Mouse (Mus musculus): ENCODE data around the gene Dguok. TPM values are rescaled to one million over a fixed set of nuclear protein-coding genes. Genes with fewer than 3 reads are reported as not detected.
A peak's percentile ranks its signal among the peaks of the same experiment; 100 is the strongest.

Gene Dguok
- polyA plus RNA-seq, 1 experiment: 50.0 TPM

DNA sequence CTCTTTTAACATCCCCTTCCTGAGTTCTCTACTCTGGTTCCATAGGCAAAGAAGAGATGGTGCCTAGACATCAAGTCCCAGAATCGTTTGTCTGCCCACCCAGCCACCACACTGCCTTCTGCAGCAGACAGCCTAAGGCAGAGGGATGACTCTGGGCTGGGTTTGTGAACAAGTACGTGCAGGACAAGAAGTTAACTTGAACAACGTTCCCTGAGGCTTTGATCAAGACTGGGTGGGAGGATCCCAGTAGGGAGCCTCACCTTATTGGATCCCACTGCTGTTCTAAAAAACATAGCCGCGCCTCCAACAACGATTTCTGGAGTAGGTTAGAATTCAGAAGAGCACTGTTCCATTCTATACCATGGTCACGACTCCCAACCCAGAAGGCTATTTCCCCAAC lies 59.7 kb downstream of the Dguok start:
- 70% methylated on average over 7 of the region's 7 CpGs for WGBS
- no peaks in the 10 kb centered on the region for H3K27me3 ChIP-seq (replicated peaks; ENCODE audit: control insufficient read depth, insufficient read depth, low read length)
- peaks cover 65% of the 10 kb centered on the region for H3K4me1 ChIP-seq (ENCODE audit: control insufficient read depth, insufficient read depth, low read length)
- no peaks in the 10 kb centered on the region for H3K36me3 ChIP-seq (ENCODE audit: control insufficient read depth, insufficient read depth, low read length)
- DNase-seq: no peak
- no peak overlapping the region for H3K4me3 ChIP-seq (ENCODE audit: insufficient read depth, low read depth, low read length)
- H3K27ac ChIP-seq (ENCODE audit: insufficient read depth, low read depth, low read length): no peak overlapping the region
- TF ChIP-seq POLR2A (IDR thresholded peaks at IDR 0.05; ENCODE audit: low read depth, low read length): no peak
- TF ChIP-seq CTCF (conservative IDR thresholded peaks at IDR 0.05; ENCODE audit: insufficient read depth, insufficient read length, low read depth, low read length): no peak

DNA sequence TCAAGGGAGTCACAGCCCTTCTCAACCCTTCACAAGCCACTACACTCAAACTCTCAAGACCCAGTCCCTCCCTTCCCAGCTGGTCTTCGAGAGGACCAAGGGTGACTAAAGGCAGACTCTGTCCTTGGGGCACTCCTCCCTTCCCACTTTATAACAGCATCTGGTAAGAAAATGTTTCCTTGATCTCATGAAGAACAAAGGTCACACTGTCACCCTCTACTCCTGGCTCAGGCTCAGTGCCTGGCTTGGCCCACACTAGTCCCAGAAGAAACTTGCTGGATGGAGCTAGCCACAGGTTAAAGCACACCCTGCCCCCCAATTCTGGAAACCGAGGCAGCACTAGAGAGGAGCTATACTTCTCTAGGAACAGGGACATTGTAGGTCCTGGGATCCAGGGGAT lies 61.0 kb downstream of the Dguok start:
- peak; percentile 83 for DNase-seq
- H3K4me1 ChIP-seq (ENCODE audit: control insufficient read depth, insufficient read depth, low read length): peaks cover 59% of the 10 kb centered on the region
- 0 out of 2 replicates have a peak overlapping the region, but pooled peaks have one; percentile 4 for H3K27ac ChIP-seq (ENCODE audit: insufficient read depth, low read depth, low read length)

DNA sequence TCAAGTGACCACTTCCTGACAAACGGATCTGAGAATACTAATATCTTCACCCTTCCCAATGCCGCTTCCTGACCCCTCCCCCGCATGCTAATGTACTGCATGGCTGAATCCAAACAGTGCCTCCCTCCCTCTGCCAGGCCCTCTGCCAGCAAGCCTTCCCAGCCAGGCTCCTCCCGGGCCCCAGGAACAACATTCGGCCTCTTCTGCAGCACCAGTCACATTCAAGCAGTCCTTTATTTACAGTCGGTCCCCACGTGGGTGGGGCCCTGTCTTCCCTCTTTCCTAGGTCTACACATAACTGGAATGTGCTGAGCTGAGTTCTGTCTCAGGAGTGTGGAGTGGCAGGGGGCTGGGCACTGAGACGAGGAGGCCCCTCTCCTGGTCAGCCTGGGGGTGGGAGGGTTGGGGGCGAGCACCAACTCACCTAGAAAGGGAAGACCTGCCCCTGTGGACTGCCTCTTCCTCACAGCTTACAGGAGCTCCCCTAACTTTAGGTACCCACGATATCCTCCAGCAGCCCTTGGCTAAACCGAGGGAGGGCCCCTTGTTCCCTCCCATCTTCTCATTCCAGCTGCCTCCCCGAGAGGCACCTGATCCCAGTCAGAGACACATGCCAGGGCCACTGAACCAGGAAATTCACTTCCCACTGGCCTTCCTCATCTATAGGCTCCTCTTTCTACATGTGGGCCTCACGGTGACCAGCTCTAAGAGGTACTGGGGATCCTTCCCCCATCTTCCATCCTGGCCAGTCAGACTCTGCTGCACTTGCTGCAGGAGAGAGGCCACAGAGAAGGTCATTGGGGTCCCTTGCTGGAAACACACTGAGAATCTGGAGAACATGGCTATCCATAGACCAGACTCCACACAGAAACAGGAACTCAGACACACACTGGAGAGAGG lies 63.1 kb downstream of the Dguok start:
- no peak for TF ChIP-seq CTCF (conservative IDR thresholded peaks at IDR 0.05; ENCODE audit: insufficient read depth, insufficient read length, low read depth, low read length)
- Histone ChIP-seq H3K4me3 (ENCODE audit: insufficient read depth, low read depth, low read length) (no peak overlapping the region), H3K36me3 (ENCODE audit: control insufficient read depth, insufficient read depth, low read length) (no peaks in the 10 kb centered on the region), H3K27me3 (replicated peaks; ENCODE audit: control insufficient read depth, insufficient read depth, low read length) (no peaks in the 10 kb centered on the region), H3K27ac (ENCODE audit: insufficient read depth, low read depth, low read length) (peak overlapping the region; percentile 59), H3K4me1 (ENCODE audit: control insufficient read depth, insufficient read depth, low read length) (peaks cover 57% of the 10 kb centered on the region)
- WGBS: 9% methylated on average over 13 of the region's 13 CpGs
- DNase-seq: peak; percentile 96

More for the DNA sequence above, 61.0 kb downstream of the Dguok start:
- no peaks in the 10 kb centered on the region for H3K36me3 ChIP-seq (ENCODE audit: control insufficient read depth, insufficient read depth, low read length)
- TF ChIP-seq POLR2A (IDR thresholded peaks at IDR 0.05; ENCODE audit: low read depth, low read length): no peak
- no peak for TF ChIP-seq CTCF (conservative IDR thresholded peaks at IDR 0.05; ENCODE audit: insufficient read depth, insufficient read length, low read depth, low read length)
- 48% methylated on average over 2 of the region's 2 CpGs for WGBS
- no peak overlapping the region for H3K4me3 ChIP-seq (ENCODE audit: insufficient read depth, low read depth, low read length)
- H3K27me3 ChIP-seq (replicated peaks; ENCODE audit: control insufficient read depth, insufficient read depth, low read length): no peaks in the 10 kb centered on the region

DNA sequence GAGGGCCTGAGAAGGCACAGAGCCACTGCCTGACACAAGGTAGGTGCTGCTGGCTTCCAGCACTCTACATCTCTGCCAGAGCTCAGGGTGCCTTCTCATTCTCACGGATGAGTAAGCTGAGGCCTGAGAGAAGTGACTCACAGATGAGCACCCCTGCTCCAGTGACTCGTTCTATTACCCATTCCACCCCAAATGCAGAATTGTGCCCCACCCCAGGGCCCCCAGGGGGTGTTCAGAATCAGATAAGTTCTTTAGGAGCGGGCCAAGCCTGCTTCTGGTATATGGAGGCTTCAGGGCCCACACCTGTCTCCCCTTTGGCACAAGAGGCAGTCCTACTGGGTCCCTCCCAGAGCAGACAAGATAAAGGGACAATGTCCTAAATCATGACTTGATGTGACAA lies 64.1 kb downstream of the Dguok start:
- H3K4me1 ChIP-seq (ENCODE audit: control insufficient read depth, insufficient read depth, low read length): peaks cover 57% of the 10 kb centered on the region
- peak overlapping the region; percentile 59 for H3K27ac ChIP-seq (ENCODE audit: insufficient read depth, low read depth, low read length)
- TF ChIP-seq CTCF (conservative IDR thresholded peaks at IDR 0.05; ENCODE audit: insufficient read depth, insufficient read length, low read depth, low read length): no peak
- TF ChIP-seq POLR2A (IDR thresholded peaks at IDR 0.05; ENCODE audit: low read depth, low read length): no peak
- DNase-seq: peak; percentile 54
- H3K4me3 ChIP-seq (ENCODE audit: insufficient read depth, low read depth, low read length): no peak overlapping the region
- H3K27me3 ChIP-seq (replicated peaks; ENCODE audit: control insufficient read depth, insufficient read depth, low read length): no peaks in the 10 kb centered on the region
- WGBS: 46% methylated on average over 3 of the region's 3 CpGs
- no peaks in the 10 kb centered on the region for H3K36me3 ChIP-seq (ENCODE audit: control insufficient read depth, insufficient read depth, low read length)

- Histone ChIP-seq H3K27me3 (replicated peaks; ENCODE audit: control insufficient read depth, insufficient read depth, low read length) (no peaks in the 10 kb centered on the region), H3K36me3 (ENCODE audit: control insufficient read depth, insufficient read depth, low read length) (no peaks in the 10 kb centered on the region), H3K4me1 (ENCODE audit: control insufficient read depth, insufficient read depth, low read length) (peaks cover 55% of the 10 kb centered on the region), H3K4me3 (ENCODE audit: insufficient read depth, low read depth, low read length) (peak overlapping the region; percentile 86), H3K27ac (ENCODE audit: insufficient read depth, low read depth, low read length) (peak overlapping the region; percentile 95)
- DNase-seq: peak; percentile 95
- WGBS: under 1% methylated on average over 47 of the region's 48 CpGs
- TF ChIP-seq POLR2A (IDR thresholded peaks at IDR 0.05; ENCODE audit: low read depth, low read length): peak; percentile 13
- TF ChIP-seq CTCF (conservative IDR thresholded peaks at IDR 0.05; ENCODE audit: insufficient read depth, insufficient read length, low read depth, low read length): no peak
Measured at GRCm38 (mm10) chr6:83441259-83442061, 65.3 kb downstream of the Dguok start.

DNA sequence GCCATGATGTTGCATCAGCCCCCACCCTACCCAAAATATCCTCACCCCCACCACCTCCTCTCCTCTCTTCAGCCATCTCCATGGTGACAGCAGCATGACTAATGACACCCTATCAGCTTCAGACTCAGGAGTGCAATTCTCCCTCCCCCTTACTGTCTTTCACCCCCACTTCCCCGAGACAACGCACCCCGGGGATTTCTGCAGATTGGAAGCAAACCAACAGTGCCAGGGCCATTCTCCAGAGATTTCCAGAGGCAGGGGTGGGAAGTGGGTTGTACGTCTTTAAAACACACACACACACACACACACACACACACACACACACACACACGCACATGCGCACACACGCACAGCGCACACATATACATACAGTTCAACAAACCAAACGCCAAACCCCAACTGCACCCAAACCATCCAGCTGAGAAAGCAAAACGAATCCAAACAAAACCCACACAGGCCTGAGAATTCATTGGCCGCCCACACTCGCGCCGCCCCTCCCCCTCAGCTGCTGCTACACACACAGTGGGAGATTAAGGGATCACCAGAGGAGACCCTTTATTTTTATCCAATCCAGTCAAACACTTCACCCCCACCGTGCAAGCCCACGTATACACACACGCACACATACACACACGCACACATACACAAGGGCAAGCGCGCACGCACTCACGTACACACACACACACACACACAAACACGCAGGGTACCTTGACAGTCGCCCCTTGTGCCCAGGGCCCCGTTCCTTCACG lies 66.1 kb downstream of the Dguok start:
- no peak for TF ChIP-seq POLR2A (IDR thresholded peaks at IDR 0.05; ENCODE audit: low read depth, low read length)
- TF ChIP-seq CTCF (conservative IDR thresholded peaks at IDR 0.05; ENCODE audit: insufficient read depth, insufficient read length, low read depth, low read length): no peak
- DNase-seq: peak; percentile 72
- WGBS: 7% methylated on average over 26 of the region's 26 CpGs
- peak overlapping the region; percentile 75 for H3K27ac ChIP-seq (ENCODE audit: insufficient read depth, low read depth, low read length)
- H3K36me3 ChIP-seq (ENCODE audit: control insufficient read depth, insufficient read depth, low read length): no peaks in the 10 kb centered on the region
- H3K4me3 ChIP-seq (ENCODE audit: insufficient read depth, low read depth, low read length): peak overlapping the region; percentile 59
- H3K4me1 ChIP-seq (ENCODE audit: control insufficient read depth, insufficient read depth, low read length): peaks cover 47% of the 10 kb centered on the region
- no peaks in the 10 kb centered on the region for H3K27me3 ChIP-seq (replicated peaks; ENCODE audit: control insufficient read depth, insufficient read depth, low read length)

All from kidney, adult 2 months (tissue).